Comparison of ENCODE assay signal across 8 mouse cellular contexts in genomic region chr6:128763736-128764523, GRCm38 (mm10). TPM values are rescaled to one million over a fixed set of nuclear protein-coding genes. Genes with fewer than 3 reads are reported as not detected.
DNase-seq lines count a peak whose midpoint lies in the region; ATAC-seq and TF ChIP-seq lines count a peak whose summit lies in the region.

No protein-coding gene starts in this region.

- DNase-seq in A20 (ENCODE audit: low read depth, low spot score): peak; percentile 97
- peak; percentile 98 for DNase-seq in heart, embryonic 10.5 days (ENCODE audit: low spot score)
- DNase-seq in liver: peak; percentile 88
- DNase-seq in spleen, postnatal 4 days (ENCODE audit: low spot score in 2 of 2): peak; percentile 90 to 94

- H3K9ac ChIP-seq in kidney, embryonic 15.5 days: peak overlapping the region; percentile 48

- no peaks in the 10 kb centered on the region for H3K27me3 ChIP-seq in heart, embryonic 10.5 days (ENCODE audit: insufficient read depth, poor library complexity, severe bottlenecking)
- H3K27me3 ChIP-seq in kidney, embryonic 15.5 days: no peaks in the 10 kb centered on the region

- peak; percentile 95 for ATAC-seq in kidney, embryonic 15.5 days (replicated peaks; ENCODE audit: low FRiP score)
- peak; percentile 66 for ATAC-seq in monocyte, adult 5-6 weeks (replicated peaks; ENCODE audit: insufficient number of reproducible peaks, low FRiP score, low TSS enrichment, poor library complexity, severe bottlenecking)

- TF ChIP-seq CTCF in bone marrow macrophage, adult 2 months (IDR thresholded peaks at IDR 0.05; ENCODE audit: low read depth, low read length): no peak
- TF ChIP-seq CTCF in embryonic fibroblast, embryonic 13.5 days (IDR thresholded peaks at IDR 0.05; ENCODE audit: borderline replicate concordance, insufficient read depth, low read length): 0 out of 2 replicates have a peak, but pooled peaks have one; percentile 29

- WGBS in heart, embryonic 10.5 days: 4% methylated on average over 30 of the region's 30 CpGs
- WGBS in kidney, embryonic 15.5 days: 2% methylated on average over 30 of the region's 30 CpGs

- no peaks in the 10 kb centered on the region for H3K36me3 ChIP-seq in heart, embryonic 10.5 days
- H3K36me3 ChIP-seq in kidney, embryonic 15.5 days: no peaks in the 10 kb centered on the region

- peaks cover 5% of the 10 kb centered on the region for H3K4me1 ChIP-seq in bone marrow macrophage, adult 2 months (ENCODE audit: control insufficient read depth, insufficient read depth, low read length)
- no peaks in the 10 kb centered on the region for H3K4me1 ChIP-seq in embryonic fibroblast, embryonic 13.5 days (ENCODE audit: control insufficient read depth, insufficient read depth, low read length)
- H3K4me1 ChIP-seq in heart, embryonic 10.5 days: 0 out of 2 replicates have a peak, but pooled peaks cover 3% of the 10 kb centered on the region
- peaks cover 8% of the 10 kb centered on the region for H3K4me1 ChIP-seq in kidney, embryonic 15.5 days

- peak overlapping the region; percentile 72 for H3K4me2 ChIP-seq in kidney, embryonic 15.5 days

- no peaks in the 10 kb centered on the region for H3K9me3 ChIP-seq in heart, embryonic 10.5 days
- no peaks in the 10 kb centered on the region for H3K9me3 ChIP-seq in kidney, embryonic 15.5 days (replicated peaks)

- H3K4me3 ChIP-seq in bone marrow macrophage, adult 2 months (ENCODE audit: insufficient read depth, low read length): peak overlapping the region; percentile 62
- H3K4me3 ChIP-seq in embryonic fibroblast, embryonic 13.5 days (ENCODE audit: insufficient read depth, low read length): peak overlapping the region; percentile 46
- H3K4me3 ChIP-seq in heart, embryonic 10.5 days: peak overlapping the region; percentile 64
- peak overlapping the region; percentile 61 for H3K4me3 ChIP-seq in kidney, embryonic 15.5 days (replicated peaks)

- no peak for TF ChIP-seq POLR2A in bone marrow macrophage, adult 2 months (IDR thresholded peaks at IDR 0.05; ENCODE audit: borderline replicate concordance, low read depth, low read length)
- no peak for TF ChIP-seq POLR2A in embryonic fibroblast, embryonic 13.5 days (IDR thresholded peaks at IDR 0.05; ENCODE audit: low read depth, low read length)

- H3K27ac ChIP-seq in bone marrow macrophage, adult 2 months (ENCODE audit: insufficient read depth, low read depth, low read length): no peak overlapping the region
- no peak overlapping the region for H3K27ac ChIP-seq in embryonic fibroblast, embryonic 13.5 days (ENCODE audit: insufficient read depth, low read length)
- peak overlapping the region; percentile 62; the same call in 1 of the 2 replicates for H3K27ac ChIP-seq in heart, embryonic 10.5 days
- peak overlapping the region; percentile 84 for H3K27ac ChIP-seq in kidney, embryonic 15.5 days

RNA-seq across cellular contexts. Expression of gene Klrb1c, which starts 25.1 kb away (rescaled TPM):
- not detected in 2 replicates for polyA plus RNA-seq in bone marrow macrophage, adult 2 months (2012; ENCODE audit: insufficient read depth, insufficient read length, missing spikeins)
- polyA plus RNA-seq in embryonic fibroblast, embryonic 13.5 days (2011; ENCODE audit: insufficient read length, low read depth, missing spikeins): not detected in 2 replicates
- polyA plus RNA-seq in heart, embryonic 10.5 days (2016; fragmentation: Nextera tagmentation; extraction: Ambion mirVana): 0.08 TPM in 1 of 2 replicates, not detected in the other
- 0.17 and 0.22 TPM in 2 replicates for polyA plus RNA-seq in kidney, embryonic 15.5 days (2015; fragmentation: Nextera tagmentation; extraction: Ambion mirVana)
- total RNA-seq in monocyte, adult 5-6 weeks (2017): 160 to 719 TPM (median 207 TPM) in 3 replicates

RNA-seq across cellular contexts. Expression of gene Klrb1, which starts 41.1 kb away (rescaled TPM):
- not detected in 2 replicates for polyA plus RNA-seq in bone marrow macrophage, adult 2 months (2012; ENCODE audit: insufficient read depth, insufficient read length, missing spikeins)
- polyA plus RNA-seq in embryonic fibroblast, embryonic 13.5 days (2011; ENCODE audit: insufficient read length, low read depth, missing spikeins): not detected in 2 replicates
- polyA plus RNA-seq in heart, embryonic 10.5 days (2016; fragmentation: Nextera tagmentation; extraction: Ambion mirVana): not detected in 2 replicates
- not detected in 2 replicates for polyA plus RNA-seq in kidney, embryonic 15.5 days (2015; fragmentation: Nextera tagmentation; extraction: Ambion mirVana)
- 8.4 to 20.4 TPM in 2 of 3 replicates, not detected in the other for total RNA-seq in monocyte, adult 5-6 weeks (2017)

Comparison
In these comparisons a context has a peak if more than half of its experiments do, and no peak if none do; other contexts are left out.
1. H3K27ac ChIP-seq: peak in heart, embryonic 10.5 days (single experiment) and kidney, embryonic 15.5 days (single experiment); none in bone marrow macrophage, adult 2 months (single experiment) and embryonic fibroblast, embryonic 13.5 days (single experiment).
2. Peak in every context shown above with its lines, with median percentiles within 50 percentile points of each other: DNase-seq and H3K4me3 ChIP-seq.